Mouse (Mus musculus) heart, embryonic 11.5 days (tissue): ENCODE measurements around the gene Qser1. TPM values are rescaled to one million over a fixed set of nuclear protein-coding genes. Genes with fewer than 3 reads are reported as not detected.
"Not testable (repeated sequence)": the region's sequence is repeated elsewhere in the genome, so short reads cannot be mapped to it uniquely, and the experiment has no call there.

ENCODE experiments used
- ATAC-seq: fragments of 200-750 bp; cut with Nextera tagmentation; replicated peaks from 2 replicates; pipeline ENCODE4 v1.8.0; 2017; ENCODE audit warnings: moderate library complexity; ENCODE audit not compliant: insufficient number of reproducible peaks, low FRiP score, low TSS enrichment
- H3K27ac ChIP-seq: fragments of 300-500 bp; sonication (generic); 2 replicates; pipeline ENCODE4 v1.5.1; 2014; ENCODE audit warnings: mild to moderate bottlenecking, low read depth, low read length
- H3K27me3 ChIP-seq: fragments of 300-500 bp; sonication (generic); 2 replicates; pipeline ENCODE4 v1.6.1; 2014; ENCODE audit warnings: mild to moderate bottlenecking, low read length, mixed read lengths; ENCODE audit not compliant: control insufficient read depth, insufficient read depth
- H3K36me3 ChIP-seq: fragments of 300-500 bp; sonication (generic); 2 replicates; pipeline ENCODE4 v1.6.1; 2014; ENCODE audit warnings: mild to moderate bottlenecking, low read length, moderate library complexity, mixed read lengths; ENCODE audit not compliant: control insufficient read depth, insufficient read depth
- H3K4me1 ChIP-seq: fragments of 300-500 bp; sonication (generic); 2 replicates; pipeline ENCODE4 v1.6.1; 2014; ENCODE audit warnings: low read length; ENCODE audit not compliant: control insufficient read depth, insufficient read depth
- H3K4me2 ChIP-seq: fragments of 300-500 bp; sonication (generic); 2 replicates; pipeline ENCODE4 v1.6.1; 2014; ENCODE audit warnings: mild to moderate bottlenecking, moderate library complexity
- H3K4me3 ChIP-seq: fragments of 300-500 bp; sonication (generic); 2 replicates; pipeline ENCODE4 v1.5.1; 2014; ENCODE audit warnings: low read depth, low read length
- H3K9ac ChIP-seq: fragments of 300-500 bp; sonication (generic); 2 replicates; pipeline ENCODE4 v1.6.1; 2014; ENCODE audit warnings: mild to moderate bottlenecking, low read depth, low read length, moderate library complexity
- H3K9me3 ChIP-seq: fragments of 300-500 bp; sonication (generic); replicated peaks from 2 replicates; pipeline ENCODE4 v1.6.1; 2016; ENCODE audit warnings: low read length; ENCODE audit not compliant: control insufficient read depth
- WGBS: fragments of 180-500 bp; shearing (Covaris S2); extraction: QIAGEN DNeasy Blood & Tissue Kit; methylation state at CpG from one replicate; pipeline ENCODE4 v1.1.7; 2014; ENCODE audit not compliant: insufficient replicate concordance; 5-methylcytosine and 5-hydroxymethylcytosine counted together
- polyA plus RNA-seq: library from polyadenylated mRNA; unstranded; fragments of >200 nt; fragmentation: Nextera tagmentation; extraction: Ambion mirVana; gene quantifications from 2 replicates; pipeline ENCODE4 v1.2.1, GENCODE M21; 2014

Gene Qser1
- polyA plus RNA-seq, 1 experiment from 2014 or later: 12.4 TPM

DNA sequence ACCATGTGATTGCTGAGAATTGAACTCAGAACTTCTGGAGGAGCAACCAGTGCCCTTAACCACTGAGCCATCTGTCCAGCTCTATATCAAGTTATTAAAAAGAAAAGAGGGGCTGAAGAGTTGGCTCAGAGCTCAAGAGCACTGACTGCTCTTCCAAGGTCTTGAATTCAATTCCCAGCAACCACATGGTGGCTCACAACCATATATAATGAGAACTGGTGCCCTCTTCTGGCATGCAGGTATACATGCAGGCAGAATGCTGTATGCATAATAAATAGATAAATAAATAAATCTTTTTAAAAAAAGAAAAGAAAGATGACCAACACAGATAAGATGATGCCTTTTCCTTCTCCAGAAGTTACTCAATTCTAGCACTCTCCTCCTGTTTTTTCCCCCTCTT lies 24.4 kb upstream of the Qser1 start:
- ATAC-seq: no peak
- Histone ChIP-seq H3K4me1 (no peaks in the 10 kb centered on the region), H3K27ac (no peak overlapping the region), H3K9ac (no peak overlapping the region), H3K36me3 (no peaks in the 10 kb centered on the region), H3K4me2 (no peak overlapping the region), H3K9me3 (no peaks in the 10 kb centered on the region), H3K4me3 (no peak overlapping the region), H3K27me3 (no peaks in the 10 kb centered on the region)

- H3K9ac ChIP-seq: no peak overlapping the region
- ATAC-seq: no peak
- no peaks in the 10 kb centered on the region for H3K9me3 ChIP-seq
- no peaks in the 10 kb centered on the region for H3K36me3 ChIP-seq
- H3K27ac ChIP-seq: no peak overlapping the region
- H3K27me3 ChIP-seq: no peaks in the 10 kb centered on the region
- no peak overlapping the region for H3K4me3 ChIP-seq
- WGBS: 68% methylated on average over 2 of the region's 2 CpGs
- no peak overlapping the region for H3K4me2 ChIP-seq
- no peaks in the 10 kb centered on the region for H3K4me1 ChIP-seq
These were observed 15.9 kb upstream of the Qser1 start for GRCm38 (mm10) chr2:104832486-104832885.

- 80% methylated on average over 4 of the region's 4 CpGs for WGBS
- no peaks in the 10 kb centered on the region for H3K27me3 ChIP-seq
- ATAC-seq: no peak
- H3K9ac ChIP-seq: no peak overlapping the region
- no peak overlapping the region for H3K4me2 ChIP-seq
- no peaks in the 10 kb centered on the region for H3K9me3 ChIP-seq
- H3K4me3 ChIP-seq: no peak overlapping the region
- no peaks in the 10 kb centered on the region for H3K4me1 ChIP-seq
- no peak overlapping the region for H3K27ac ChIP-seq
- no peaks in the 10 kb centered on the region for H3K36me3 ChIP-seq
These were observed 9.6 kb upstream of the Qser1 start for GRCm38 (mm10) chr2:104826191-104826590.

DNA sequence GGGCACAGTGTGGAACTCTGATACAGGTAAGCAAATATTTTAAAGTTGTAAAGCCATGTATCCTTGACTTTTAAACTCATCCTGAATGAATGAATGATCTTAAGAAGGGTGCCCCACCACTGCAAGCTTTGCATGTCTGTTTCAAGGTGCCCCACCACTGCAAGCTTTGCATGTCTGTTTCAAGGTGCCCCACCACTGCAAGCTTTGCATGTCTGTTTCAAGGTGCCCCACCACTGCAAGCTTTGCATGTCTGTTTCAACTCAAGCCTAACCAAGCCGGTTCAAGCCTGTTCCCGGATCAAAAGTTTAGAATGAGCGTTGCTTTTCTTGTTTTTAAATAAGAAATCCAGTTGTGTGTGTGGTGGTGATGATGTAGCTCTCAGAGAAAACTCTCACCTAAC lies 2.2 kb upstream of the Qser1 start:
- H3K27me3 ChIP-seq, H3K9me3 ChIP-seq, H3K4me2 ChIP-seq, H3K9ac ChIP-seq, ATAC-seq, H3K27ac ChIP-seq, H3K36me3 ChIP-seq, H3K4me1 ChIP-seq, H3K4me3 ChIP-seq: not testable (repeated sequence)
- 83% methylated on average over 3 of the region's 3 CpGs for WGBS

GRCm38 (mm10) chr2:104817555-104818330 lies 1.2 kb upstream of the Qser1 start:
- H3K27me3 ChIP-seq: no peaks in the 10 kb centered on the region
- H3K9me3 ChIP-seq: no peaks in the 10 kb centered on the region
- H3K4me1 ChIP-seq: peaks cover 6% of the 10 kb centered on the region; the same call in 1 of the 2 replicates
- no peak for ATAC-seq
- no peaks in the 10 kb centered on the region for H3K36me3 ChIP-seq
- H3K9ac ChIP-seq: peak overlapping the region; percentile 99
- WGBS: 2% methylated on average over 15 of the region's 15 CpGs
- peak overlapping the region; percentile 99 for H3K27ac ChIP-seq
- H3K4me3 ChIP-seq: peak overlapping the region; percentile 95
- H3K4me2 ChIP-seq: peak overlapping the region; percentile 83

GRCm38 (mm10) chr2:104816866-104817439 lies 393 bp upstream of the Qser1 start:
- no peaks in the 10 kb centered on the region for H3K9me3 ChIP-seq
- no peaks in the 10 kb centered on the region for H3K27me3 ChIP-seq
- peak overlapping the region; percentile 83 for H3K4me2 ChIP-seq
- peak; percentile 93 for ATAC-seq
- H3K36me3 ChIP-seq: no peaks in the 10 kb centered on the region
- H3K9ac ChIP-seq: peak overlapping the region; percentile 99
- under 1% methylated on average over 42 of the region's 51 CpGs for WGBS
- H3K4me1 ChIP-seq: peaks cover 6% of the 10 kb centered on the region; the same call in 1 of the 2 replicates
- H3K4me3 ChIP-seq: peak overlapping the region; percentile 95
- H3K27ac ChIP-seq: peak overlapping the region; percentile 99

DNA sequence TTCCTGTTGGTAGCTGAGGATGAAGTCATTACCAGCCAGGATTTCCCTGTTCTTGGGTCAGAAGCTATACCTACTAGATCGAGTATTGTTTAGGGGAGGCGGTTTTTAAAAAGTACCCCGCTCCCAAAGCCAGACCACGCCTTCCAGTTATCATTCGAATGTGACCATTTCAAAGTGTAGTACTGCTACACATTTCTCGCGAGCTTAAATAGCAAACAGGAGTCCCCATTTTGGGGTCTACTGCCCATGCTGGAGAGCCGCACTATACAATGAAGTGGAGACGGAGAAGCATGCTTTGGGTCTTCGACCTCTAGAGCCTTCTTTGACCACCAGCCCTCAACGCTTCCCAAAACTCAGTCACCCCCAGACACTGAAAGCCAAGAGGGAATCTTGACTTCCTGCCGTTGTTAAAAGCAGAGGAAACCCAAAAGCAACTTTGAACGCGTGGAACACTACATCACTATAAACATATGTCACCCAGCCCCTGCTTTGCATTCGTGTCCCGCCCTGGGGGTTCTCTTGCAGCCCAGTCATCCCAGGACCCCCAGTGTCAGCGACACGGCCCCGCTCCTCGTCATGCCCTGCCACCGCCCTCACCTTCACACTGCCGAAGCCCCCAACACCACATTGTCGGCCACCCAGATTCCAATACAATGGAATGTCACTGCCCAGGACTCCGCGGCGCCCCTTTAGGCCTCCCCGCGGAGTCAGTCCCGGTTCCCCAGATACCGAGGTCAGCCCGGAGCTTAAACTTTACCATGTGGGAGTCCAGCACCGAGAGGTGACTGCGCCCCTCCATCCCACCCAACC lies 794 bp downstream of the Qser1 start:
- ATAC-seq: peak; percentile 14
- Histone ChIP-seq H3K9ac (peak overlapping the region; percentile 99), H3K9me3 (no peaks in the 10 kb centered on the region), H3K4me2 (peak overlapping the region; percentile 83), H3K4me3 (peak overlapping the region; percentile 95), H3K27ac (peak overlapping the region; percentile 99), H3K4me1 (peaks cover 6% of the 10 kb centered on the region; the same call in 1 of the 2 replicates), H3K36me3 (no peaks in the 10 kb centered on the region), H3K27me3 (no peaks in the 10 kb centered on the region)
- under 1% methylated on average over 33 of the region's 33 CpGs for WGBS

DNA sequence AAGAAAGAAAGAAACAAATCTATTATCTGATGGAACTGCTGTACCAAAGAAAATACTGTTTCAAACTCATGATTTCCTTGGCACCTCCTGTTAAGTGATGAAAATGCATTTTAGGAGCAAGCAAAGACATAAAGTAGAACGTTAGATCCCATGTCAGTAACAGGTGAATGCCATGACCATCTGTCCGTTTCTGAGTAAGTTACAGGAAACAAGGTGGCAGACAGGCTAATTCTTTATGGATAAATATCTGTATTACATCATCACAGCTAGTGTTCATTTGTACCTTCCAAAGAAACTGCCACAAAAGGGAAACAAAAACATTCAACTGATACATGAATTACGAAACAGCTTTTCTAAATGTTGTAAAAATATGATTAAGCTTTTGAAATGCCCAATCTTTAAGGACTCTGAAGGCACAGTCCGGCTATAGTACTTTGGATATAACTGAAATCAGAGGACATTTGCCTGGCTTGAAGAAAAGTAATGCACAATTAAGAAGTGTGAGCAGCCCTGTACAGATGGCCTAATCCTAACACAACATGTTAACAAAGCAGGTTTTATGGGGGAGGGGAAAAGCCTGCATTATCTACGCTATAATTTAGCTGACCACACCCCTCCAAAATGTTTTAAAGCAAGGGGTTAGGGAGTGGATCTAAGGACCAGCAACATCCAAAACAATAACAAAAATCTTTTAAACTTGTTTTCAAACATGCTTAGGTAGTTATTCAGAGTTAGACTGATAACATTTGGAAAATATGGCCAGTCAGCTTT lies 2.2 kb downstream of the Qser1 start:
- Histone ChIP-seq H3K27me3 (no peaks in the 10 kb centered on the region), H3K9me3 (no peaks in the 10 kb centered on the region), H3K4me2 (no peak overlapping the region)

More for the DNA sequence above, 2.2 kb downstream of the Qser1 start:
- peaks cover 6% of the 10 kb centered on the region; the same call in 1 of the 2 replicates for H3K4me1 ChIP-seq
- no peak for ATAC-seq
- H3K27ac ChIP-seq: no peak overlapping the region
- H3K4me3 ChIP-seq: no peak overlapping the region
- 0 out of 2 replicates have a peak, but pooled peaks cover 2% of the 10 kb centered on the region for H3K36me3 ChIP-seq
- no peak overlapping the region for H3K9ac ChIP-seq
- WGBS: 64% methylated on average over 5 of the region's 5 CpGs
